Mouse (Mus musculus): Measurements from ENCODE around the gene Gm7544.
"Not testable (repeated sequence)": the region's sequence is repeated elsewhere in the genome, so short reads cannot be mapped to it uniquely, and the experiment has no call there.

Gm7544 gene

GRCm38 (mm10) chr1:82955913-82956312 is at the start of gene Gm7544:
TSS of gene Gm7544 (minus strand) at chr1:82956013.
- not testable (repeated sequence) for DNase-seq (ENCODE audit: low spot score in 2 of 2)

GRCm38 (mm10) chr1:83000306-83000705 is 44.5 kb upstream of the Gm7544 start, which contains the start of gene Gm47959:
TSS of gene Gm47959 (plus strand) at chr1:83000548.
- not testable (repeated sequence) for DNase-seq (ENCODE audit: low spot score in 2 of 2)

GRCm38 (mm10) chr1:82993947-82994346 is 38.1 kb upstream of the Gm7544 start:
- no peak for DNase-seq (ENCODE audit: low spot score in 2 of 2)

GRCm38 (mm10) chr1:82992093-82992492 is 36.3 kb upstream of the Gm7544 start:
- DNase-seq (ENCODE audit: low spot score in 2 of 2), result no peak

GRCm38 (mm10) chr1:82991596-82991995 is 35.8 kb upstream of the Gm7544 start:
- DNase-seq (ENCODE audit: low spot score in 2 of 2), result no peak

- no peak for DNase-seq (ENCODE audit: low spot score in 2 of 2)
These were observed 35.2 kb upstream of the Gm7544 start for GRCm38 (mm10) chr1:82991062-82991461.

GRCm38 (mm10) chr1:82987530-82988198 is 31.9 kb upstream of the Gm7544 start:
- DNase-seq (ENCODE audit: low spot score in 2 of 2), result peak in 1 of 2 experiments; percentile 78

GRCm38 (mm10) chr1:82986738-82987137 is 30.9 kb upstream of the Gm7544 start:
- DNase-seq (ENCODE audit: low spot score in 2 of 2), result no peak

- DNase-seq (ENCODE audit: low spot score in 2 of 2), result no peak
These were observed 22.0 kb upstream of the Gm7544 start for GRCm38 (mm10) chr1:82977840-82978239.

GRCm38 (mm10) chr1:82975750-82976149 is 19.9 kb upstream of the Gm7544 start:
- DNase-seq (ENCODE audit: low spot score in 2 of 2), result no peak

- DNase-seq (ENCODE audit: low spot score in 2 of 2), result no peak
These were observed 18.5 kb upstream of the Gm7544 start for GRCm38 (mm10) chr1:82974342-82974741.

- DNase-seq (ENCODE audit: low spot score in 2 of 2), result no peak
These were observed 18.1 kb upstream of the Gm7544 start for GRCm38 (mm10) chr1:82973901-82974300.

GRCm38 (mm10) chr1:82973244-82973643 is 17.4 kb upstream of the Gm7544 start:
- DNase-seq (ENCODE audit: low spot score in 2 of 2), result no peak

- DNase-seq (ENCODE audit: low spot score in 2 of 2), result no peak
These were observed 16.2 kb upstream of the Gm7544 start for GRCm38 (mm10) chr1:82972046-82972445.

GRCm38 (mm10) chr1:82966413-82966812 is 10.6 kb upstream of the Gm7544 start:
- DNase-seq (ENCODE audit: low spot score in 2 of 2), result no peak

GRCm38 (mm10) chr1:82959870-82960385 is 4.1 kb upstream of the Gm7544 start, which contains the start of gene Gm47955:
TSS of gene Gm47955 (plus strand) at chr1:82960286.
- no peak for DNase-seq (ENCODE audit: low spot score in 2 of 2)

GRCm38 (mm10) chr1:82948601-82949000 is 7.2 kb downstream of the Gm7544 start:
- DNase-seq (ENCODE audit: low spot score in 2 of 2), result no peak

- not testable (repeated sequence) for DNase-seq (ENCODE audit: low spot score in 2 of 2)
These were observed 9.8 kb downstream of the Gm7544 start for GRCm38 (mm10) chr1:82946029-82946428.

GRCm38 (mm10) chr1:82943295-82943694 is 12.5 kb downstream of the Gm7544 start, which contains the start of gene A030003K21Rik:
TSS of gene A030003K21Rik (minus strand) at chr1:82943388.
- DNase-seq (ENCODE audit: low spot score in 2 of 2), result not testable (repeated sequence)

- DNase-seq (ENCODE audit: low spot score in 2 of 2), result not testable (repeated sequence)
These were observed 13.3 kb downstream of the Gm7544 start for GRCm38 (mm10) chr1:82942505-82942904.

GRCm38 (mm10) chr1:82938666-82939065 is 17.1 kb downstream of the Gm7544 start:
- DNase-seq (ENCODE audit: low spot score in 2 of 2), result no peak

- DNase-seq (ENCODE audit: low spot score in 2 of 2), result not testable (repeated sequence)
These were observed 24.5 kb downstream of the Gm7544 start, which contains the start of gene Gm6217 for GRCm38 (mm10) chr1:82931326-82931725. TSS of gene Gm6217 (minus strand) at chr1:82931399.

GRCm38 (mm10) chr1:82930558-82930957 is 25.3 kb downstream of the Gm7544 start:
- not testable (repeated sequence) for DNase-seq (ENCODE audit: low spot score in 2 of 2)

Data from left cerebral cortex, adult 9 months (tissue).